Mouse (Mus musculus) brown adipose tissue, adult 24 weeks (tissue): Measurements from ENCODE around the gene Zfp53. TPM values are rescaled to one million over a fixed set of nuclear protein-coding genes. Genes with fewer than 3 reads are reported as not detected.

Experiments used
- H3K27ac ChIP-seq: fragments of 200-500 bp; replicated peaks from 2 replicates; pipeline ENCODE4 v1.5.1; 2012; ENCODE audit warnings: low read depth, mild to moderate bottlenecking, low read length
- H3K4me1 ChIP-seq: fragments of 200-500 bp; 2 replicates; pipeline ENCODE4 v1.6.1; 2012; ENCODE audit warnings: low read length, mixed read lengths; ENCODE audit not compliant: control insufficient read depth, insufficient read depth, insufficient read length
- H3K4me3 ChIP-seq: fragments of 200-500 bp; 2 replicates; pipeline ENCODE4 v1.5.1; 2012; ENCODE audit warnings: low read depth, mild to moderate bottlenecking, low read length, moderate library complexity; ENCODE audit not compliant: insufficient read depth
- polyA plus RNA-seq: library from polyadenylated mRNA; stranded (reverse); fragments of >200 nt; gene quantifications from 2 replicates; pipeline ENCODE4 v1.2.4, GENCODE M21; 2012; ENCODE audit not compliant: missing spikeins, insufficient read depth, insufficient read length

Zfp53 gene
- polyA plus RNA-seq, 1 experiment: 3.1 TPM

- Histone ChIP-seq H3K4me3 (no peak overlapping the region), H3K4me1 (no peaks in the 10 kb centered on the region; the same call in 1 of the 2 replicates), H3K27ac (no peak overlapping the region)
Observed at GRCm38 (mm10) chr17:21536676-21537075, 47.9 kb downstream of the Zfp53 start.

- H3K27ac ChIP-seq: no peak overlapping the region
- no peaks in the 10 kb centered on the region for H3K4me1 ChIP-seq
- H3K4me3 ChIP-seq: no peak overlapping the region
Observed at GRCm38 (mm10) chr17:21557831-21558230, 69.0 kb downstream of the Zfp53 start.

Other genes starting within 250 kb of the Zfp53 start
- not detected in 2 replicates for gene Vmn1r235, start 232.6 kb upstream of the Zfp53 start, polyA plus RNA-seq
- gene Vmn1r236, start 206.1 kb upstream of the Zfp53 start, polyA plus RNA-seq: not detected in 2 replicates
- not detected in 2 replicates for gene Vmn1r237, start 177.1 kb upstream of the Zfp53 start, polyA plus RNA-seq
- gene Zfp677, start 105.2 kb upstream of the Zfp53 start, polyA plus RNA-seq: 1.3 and 2.9 TPM in 2 replicates
- gene Zfp54, start 65.8 kb upstream of the Zfp53 start, polyA plus RNA-seq: 1.4 and 1.8 TPM in 2 replicates
- 6.2 and 8.9 TPM in 2 replicates for gene Zfp51, start 38.6 kb upstream of the Zfp53 start, polyA plus RNA-seq
- gene Zfp52, start 46.5 kb downstream of the Zfp53 start, polyA plus RNA-seq: 5.0 and 6.8 TPM in 2 replicates
- 4.5 and 8.5 TPM in 2 replicates for gene Zfp948, start 78.0 kb downstream of the Zfp53 start, polyA plus RNA-seq
- 2.8 and 3.3 TPM in 2 replicates for gene Zfp983, start 161.6 kb downstream of the Zfp53 start, polyA plus RNA-seq
- gene Gm10226, start 202.9 kb downstream of the Zfp53 start, polyA plus RNA-seq: 6.9 and 11.4 TPM in 2 replicates
- 2.9 and 3.3 TPM in 2 replicates for gene Zfp760, start 218.7 kb downstream of the Zfp53 start, polyA plus RNA-seq
- gene Zfp229, start 241.8 kb downstream of the Zfp53 start, polyA plus RNA-seq: 5.0 and 5.9 TPM in 2 replicates